Mouse (Mus musculus) effector memory CD4-positive, alpha-beta T cell, adult 7 months (primary cell): ENCODE results near the gene Gm21103. TPM values are rescaled to one million over a fixed set of nuclear protein-coding genes. Genes with fewer than 3 reads are reported as not detected.

ENCODE experiments used
- polyA plus RNA-seq: library from polyadenylated mRNA; unstranded; fragments of 100-300 nt; shearing (Covaris generic); gene quantifications from one replicate; pipeline ENCODE4 v1.2.1, GENCODE M21; 2017

The Gm21103 gene
- not detected for polyA plus RNA-seq

DNA sequence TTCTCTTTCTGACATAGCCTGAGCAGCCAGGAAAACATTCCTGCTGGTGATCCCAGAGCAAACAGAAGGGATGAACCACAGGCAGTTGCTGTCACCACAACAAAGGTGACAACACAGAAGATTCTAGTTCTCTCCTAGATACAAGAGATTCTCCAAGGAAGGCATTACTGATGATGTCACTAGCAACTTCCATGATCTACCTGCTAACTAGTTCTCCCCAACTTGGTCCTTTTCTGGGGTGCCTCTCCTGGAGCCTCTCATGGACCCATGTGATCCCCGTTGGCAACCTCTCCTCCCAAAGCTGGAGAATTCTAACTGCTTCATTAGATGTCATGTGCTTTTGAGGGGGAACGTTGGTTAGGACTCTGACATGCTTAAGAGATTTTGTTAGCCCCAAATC, at the start of gene Gm21103:
Gene Gm21103, minus strand, starts transcription at position 101 of the 400 bp plus-strand sequence.

DNA sequence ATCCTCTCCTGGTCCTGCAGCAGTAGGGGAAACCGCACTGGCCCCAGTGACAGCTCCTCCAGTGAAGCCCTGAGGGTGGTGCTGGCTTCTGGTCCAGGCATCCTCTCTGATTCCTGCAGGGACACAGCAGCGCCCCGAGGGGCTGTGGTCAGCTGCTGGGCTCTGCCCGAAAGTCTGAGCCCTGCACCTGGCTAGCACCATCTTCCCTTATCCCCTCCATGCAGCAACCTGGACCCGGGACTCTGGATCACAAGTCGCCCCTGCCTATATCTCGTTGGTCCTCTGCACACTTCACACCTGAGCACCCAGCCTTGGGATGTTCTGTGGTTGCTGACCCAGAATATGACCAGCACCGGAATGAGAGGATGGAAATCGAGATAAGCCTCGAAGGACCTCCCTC, 38.9 kb upstream of the Gm21103 start, which contains the start of gene Gm3618:
Gene Gm3618, minus strand, starts transcription at position 101 of the 400 bp plus-strand sequence.

DNA sequence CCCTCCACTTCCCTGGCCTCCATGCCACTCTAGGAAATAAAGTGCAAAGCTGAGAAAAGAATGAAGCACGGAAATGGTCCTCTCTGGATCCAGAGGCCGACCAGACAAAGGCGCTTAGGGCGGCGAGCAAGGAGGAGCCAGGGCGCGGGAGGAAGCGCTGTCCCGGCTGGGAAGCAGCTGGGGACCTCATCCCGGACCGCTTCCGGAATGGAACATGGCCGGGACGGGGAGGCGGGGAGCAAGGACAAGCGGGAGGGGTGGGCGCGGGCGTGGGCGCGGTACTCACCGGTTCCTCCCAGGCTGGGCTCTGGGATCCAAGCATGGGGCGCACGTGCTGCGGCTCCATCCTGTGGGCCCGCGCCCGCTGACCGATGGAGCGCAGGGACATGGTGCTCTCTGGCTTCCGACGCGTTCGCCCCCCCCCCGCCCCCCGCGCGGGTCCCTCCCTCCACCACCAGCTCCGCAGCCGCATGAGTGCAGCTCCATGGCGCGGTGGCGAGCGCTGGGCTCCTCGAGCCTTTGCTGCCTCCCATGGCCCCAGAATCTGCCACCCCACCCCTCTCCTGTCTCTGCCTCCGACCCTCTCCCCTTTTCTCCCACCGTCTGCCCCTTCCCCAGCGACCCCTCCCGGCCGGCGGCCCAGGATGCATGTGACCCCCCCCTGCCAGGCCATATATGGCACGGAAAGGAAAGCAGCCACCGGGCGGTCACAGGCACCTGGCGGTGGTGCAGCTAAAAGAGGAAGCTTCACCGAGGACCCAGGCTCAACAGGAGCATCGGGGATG, 17.5 kb downstream of the Gm21103 start, which contains the start of gene Gm3411:
Gene Gm3411, minus strand, starts transcription at position 320 of the 785 bp plus-strand sequence.

Other genes with a start within 250 kb of the Gm21103 start
- gene Gm6337, start 246.6 kb downstream of the Gm21103 start, polyA plus RNA-seq: not detected
- gene Gm8206, start 210.9 kb downstream of the Gm21103 start, polyA plus RNA-seq: 0.43 TPM
- 1.1 TPM for gene Gm3468, start 196.2 kb downstream of the Gm21103 start, polyA plus RNA-seq
- gene Gm3476, start 179.0 kb downstream of the Gm21103 start, polyA plus RNA-seq: not detected
- gene Gm21560, start 85.6 kb downstream of the Gm21103 start, polyA plus RNA-seq: not detected
- not detected for gene Gm3411, start 17.6 kb downstream of the Gm21103 start, polyA plus RNA-seq
- gene Gm3618, start 38.8 kb upstream of the Gm21103 start, polyA plus RNA-seq: not detected
- gene Gm16440, start 85.5 kb upstream of the Gm21103 start, polyA plus RNA-seq: not detected
- gene Gm3591, start 107.6 kb upstream of the Gm21103 start, polyA plus RNA-seq: not detected
- gene Gm3594, start 139.8 kb upstream of the Gm21103 start, polyA plus RNA-seq: 0.39 TPM
- gene Gm8356, start 232.4 kb upstream of the Gm21103 start, polyA plus RNA-seq: not detected